Mouse (Mus musculus): ENCODE results near the gene Rnf43. TPM values are rescaled to one million over a fixed set of nuclear protein-coding genes. Genes with fewer than 3 reads are reported as not detected.

The Rnf43 gene
- total RNA-seq, 4 experiments from 2014 or later, result 2.9 to 7.7 (median 4.8) TPM

DNA sequence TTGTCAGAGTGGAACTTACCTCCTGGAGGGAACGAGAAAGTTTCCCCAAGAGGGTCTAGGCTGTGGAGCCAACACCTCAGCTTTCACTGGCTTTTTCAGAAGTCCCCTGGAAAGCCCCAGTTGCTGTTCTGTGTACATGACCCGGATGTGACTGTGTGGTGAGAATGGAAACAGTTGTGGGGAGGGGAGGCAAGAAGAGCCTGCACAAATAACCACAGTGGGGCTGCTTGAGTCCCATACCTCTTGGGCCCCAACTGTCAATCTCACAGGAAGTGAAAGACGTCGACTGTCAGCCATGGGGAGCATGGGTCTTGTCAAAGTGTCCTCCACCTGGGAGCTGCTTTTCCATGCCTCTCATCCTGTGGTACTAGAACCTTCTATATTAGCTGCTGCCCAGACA is 82.4 kb downstream of the Rnf43 start:
- no peak for DNase-seq (ENCODE audit: low spot score in 2 of 2)

- DNase-seq (ENCODE audit: low spot score in 2 of 2), result no peak
Measured at GRCm38 (mm10) chr11:87745632-87746555, 83.4 kb downstream of the Rnf43 start.

- no peak for DNase-seq (ENCODE audit: low spot score in 2 of 2)
Measured at GRCm38 (mm10) chr11:87747312-87747711, 84.8 kb downstream of the Rnf43 start.

DNA sequence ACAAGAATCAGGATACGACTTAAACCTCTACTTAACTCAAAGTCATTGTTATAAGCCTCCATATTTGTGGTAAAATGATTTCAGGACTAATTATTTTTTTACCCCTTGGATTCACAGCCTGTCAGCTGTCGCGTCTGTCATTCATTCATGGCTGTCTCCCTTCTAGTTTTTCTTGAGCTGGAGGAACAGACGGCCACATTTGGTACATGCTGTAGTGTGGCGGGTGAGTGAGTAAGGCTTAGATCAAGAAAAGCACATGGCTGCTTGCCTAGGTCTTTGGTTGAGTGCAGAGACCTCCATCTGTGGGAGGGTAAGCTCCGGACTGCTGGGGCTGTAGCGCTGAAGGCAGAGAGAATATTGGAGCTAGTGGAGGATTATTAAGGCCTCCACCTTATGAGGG is 85.2 kb downstream of the Rnf43 start:
- no peak for DNase-seq (ENCODE audit: low spot score in 2 of 2)

DNA sequence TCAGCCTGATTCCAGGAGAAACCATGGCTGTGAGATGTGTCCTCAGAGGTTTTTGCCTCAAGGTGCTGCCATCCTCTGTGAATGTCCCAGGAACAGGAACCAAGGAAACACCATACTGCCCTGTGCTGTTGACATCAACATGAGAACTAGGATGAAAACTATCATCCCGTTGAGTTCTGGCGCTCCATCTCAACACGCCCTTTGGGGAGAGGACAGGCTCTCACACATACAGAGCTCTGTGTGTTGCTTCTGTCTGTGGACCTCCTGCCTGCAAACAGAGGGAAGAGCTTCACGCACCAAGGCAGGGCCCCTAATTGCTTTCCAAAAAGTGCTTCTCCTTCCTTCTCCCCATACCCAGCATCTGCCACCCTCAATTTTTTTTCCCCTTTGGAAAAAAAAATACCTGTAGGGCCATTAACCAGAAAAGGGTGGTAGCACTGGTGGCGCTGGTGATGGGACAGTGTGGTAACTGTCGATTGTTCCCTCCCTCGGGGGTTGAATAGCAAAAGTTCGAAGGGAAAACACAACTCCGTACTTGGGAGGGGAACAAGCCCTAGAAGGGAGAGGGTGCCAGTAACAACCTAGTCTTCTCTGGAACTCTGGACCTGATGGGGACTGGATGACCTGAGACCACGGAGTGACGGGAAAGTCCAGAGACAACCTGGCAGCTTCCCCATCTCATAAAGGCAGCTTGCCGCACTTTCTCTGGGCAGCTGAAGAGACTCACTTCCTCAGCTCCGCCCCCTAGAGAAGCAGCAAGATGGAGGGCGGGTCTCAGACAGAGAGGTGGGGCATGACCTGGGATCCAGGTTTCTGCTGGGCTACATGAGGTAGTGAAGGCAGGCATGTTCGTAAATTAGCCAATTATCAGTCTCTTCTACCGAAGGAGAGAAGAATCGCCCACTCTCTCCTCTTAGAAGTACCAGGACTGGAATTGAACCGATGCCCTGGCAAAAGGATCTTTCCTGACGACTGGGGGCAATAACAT is 85.9 kb downstream of the Rnf43 start:
- DNase-seq (ENCODE audit: low spot score in 2 of 2), result no peak

- peak in 1 of 2 experiments; percentile 53 for DNase-seq (ENCODE audit: low spot score in 2 of 2)
Measured at GRCm38 (mm10) chr11:87749192-87750042, 86.9 kb downstream of the Rnf43 start.

DNA sequence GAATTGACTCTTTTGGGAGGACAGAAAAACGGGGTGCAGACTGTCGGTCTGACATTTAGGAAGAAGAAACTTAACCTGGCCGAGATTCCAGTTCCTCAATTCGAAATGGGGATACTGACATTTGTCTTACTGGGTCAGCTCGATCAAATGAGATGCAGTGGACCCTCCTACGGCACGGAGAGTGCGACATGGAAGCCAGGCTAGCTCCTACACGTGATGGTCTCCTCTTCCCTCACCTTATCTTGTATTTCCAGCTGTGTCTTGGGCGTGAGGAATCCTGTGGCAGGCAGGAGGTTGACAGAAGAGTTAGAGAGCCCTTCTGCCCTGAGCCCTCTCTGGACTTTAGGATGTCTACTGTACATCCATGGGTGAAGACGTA is 87.5 kb downstream of the Rnf43 start:
- DNase-seq (ENCODE audit: low spot score in 2 of 2), result no peak

DNA sequence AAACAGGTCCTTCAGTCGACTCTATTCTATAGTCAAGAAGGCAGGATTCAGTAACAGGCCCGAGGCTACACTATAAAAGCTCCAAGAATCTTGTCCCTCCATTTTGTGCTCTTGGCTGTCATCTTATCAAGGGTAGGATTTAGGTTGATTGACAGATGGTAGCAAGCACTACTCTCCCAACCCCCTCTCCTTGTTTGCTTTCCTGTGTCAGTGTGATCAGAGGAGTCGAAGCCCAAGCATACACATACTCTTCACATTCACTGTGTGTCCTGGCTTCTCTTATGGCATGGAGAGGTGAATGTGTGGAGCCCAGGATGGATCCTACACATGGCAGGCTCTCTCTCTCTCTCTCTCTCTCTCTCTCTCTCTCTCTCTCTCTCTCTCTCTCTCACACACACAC is 88.0 kb downstream of the Rnf43 start:
- no peak for DNase-seq (ENCODE audit: low spot score in 2 of 2)

DNA sequence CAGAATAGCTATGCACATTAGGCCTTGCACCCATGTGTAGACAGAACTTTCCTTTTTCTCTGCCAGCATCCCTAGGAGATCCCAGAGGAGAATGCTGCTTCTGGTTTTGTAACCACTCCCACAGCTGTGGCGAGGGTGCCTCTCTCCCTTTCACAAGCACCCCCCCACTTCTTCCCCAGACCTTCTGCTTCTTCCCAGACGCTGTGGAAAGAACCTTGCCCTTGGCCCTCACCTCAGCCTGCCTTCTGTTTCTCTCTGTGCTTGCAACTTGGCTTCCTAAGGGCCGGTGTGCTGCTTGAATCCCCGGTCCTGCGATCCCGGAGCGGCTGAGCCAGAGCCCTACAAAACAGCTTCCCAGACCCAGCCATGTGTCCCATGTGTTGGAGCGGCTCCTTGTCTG is 88.5 kb downstream of the Rnf43 start:
- no peak for DNase-seq (ENCODE audit: low spot score in 2 of 2)

GRCm38 (mm10) chr11:87751491-87751966 is 89.0 kb downstream of the Rnf43 start:
- no peak for DNase-seq (ENCODE audit: low spot score in 2 of 2)

- no peak for DNase-seq (ENCODE audit: low spot score in 2 of 2)
Measured at GRCm38 (mm10) chr11:87752307-87752706, 89.8 kb downstream of the Rnf43 start.

GRCm38 (mm10) chr11:87753255-87753654 is 90.7 kb downstream of the Rnf43 start:
- no peak for DNase-seq (ENCODE audit: low spot score in 2 of 2)

DNA sequence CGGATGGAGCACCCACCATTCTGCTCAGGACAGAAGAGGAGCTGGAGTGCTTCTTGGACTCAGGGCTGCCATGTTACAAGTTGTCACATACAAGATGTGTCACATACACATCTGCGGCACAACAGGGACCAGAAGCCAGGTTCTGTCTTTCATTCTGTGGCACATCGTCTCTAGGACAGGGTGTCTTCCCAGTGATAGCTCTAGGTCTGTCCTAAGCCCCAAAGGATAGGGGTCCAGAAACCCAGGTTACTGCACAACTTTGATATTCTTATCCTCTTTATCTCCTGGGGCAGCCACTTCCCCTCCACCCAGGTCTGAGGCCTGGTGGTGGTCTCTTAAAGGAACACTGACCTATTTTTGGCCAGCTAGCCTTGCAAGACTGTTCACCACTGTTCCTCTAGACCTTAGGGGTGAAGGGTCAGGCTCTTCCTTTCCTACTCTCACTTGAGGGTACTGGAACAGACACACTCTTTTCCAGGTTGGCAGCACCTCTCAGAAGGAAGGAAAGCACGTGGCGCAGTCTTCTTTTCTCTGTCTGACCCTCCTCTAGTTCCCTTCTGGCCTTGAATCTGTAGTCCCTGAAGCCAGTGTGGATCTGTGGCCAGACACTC is 91.5 kb downstream of the Rnf43 start:
- no peak for DNase-seq (ENCODE audit: low spot score in 2 of 2)

GRCm38 (mm10) chr11:87754603-87755002 is 92.1 kb downstream of the Rnf43 start:
- DNase-seq (ENCODE audit: low spot score in 2 of 2), result no peak

- DNase-seq (ENCODE audit: low spot score in 2 of 2), result peak in 1 of 2 experiments; percentile 52
Measured at GRCm38 (mm10) chr11:87755360-87756017, 93.0 kb downstream of the Rnf43 start.

- DNase-seq (ENCODE audit: low spot score in 2 of 2), result no peak
Measured at GRCm38 (mm10) chr11:87756251-87756820, 93.8 kb downstream of the Rnf43 start.

GRCm38 (mm10) chr11:87757001-87757954 is 94.8 kb downstream of the Rnf43 start:
- no peak for DNase-seq (ENCODE audit: low spot score in 2 of 2)

- no peak for DNase-seq (ENCODE audit: low spot score in 2 of 2)
Measured at GRCm38 (mm10) chr11:87758161-87758911, 95.8 kb downstream of the Rnf43 start.
